26 mouse cellular contexts compared by ENCODE assay signal in genomic region chr2:131934243-131934642, GRCm38 (mm10). TPM values are rescaled to one million over a fixed set of nuclear protein-coding genes. Genes with fewer than 3 reads are reported as not detected.
"Had no signal": no experiment of that assay in that cellular context is flagged by ENCODE, and none has a peak within 500 bp of the region (broad histone marks: within the 10 kb centered on the region; RNA-seq: fewer than 3 reads in every experiment).

No protein-coding gene starts in this region.

- H3K4me1 ChIP-seq: limb, embryonic 10.5 days had no signal

- ATAC-seq: intestine, embryonic 16.5 days; lung, postnatal 0 days had no signal

- H3K9ac ChIP-seq: limb, embryonic 13.5 days; liver, embryonic 13.5 days; lung, embryonic 14.5 days; neural tube, embryonic 13.5 days; stomach, embryonic 15.5 days had no signal

- H3K4me3 ChIP-seq: limb, embryonic 10.5 days; limb, embryonic 13.5 days; liver, embryonic 13.5 days; myocyte; neural tube, embryonic 13.5 days; stomach, embryonic 15.5 days had no signal

- H3K27ac ChIP-seq: limb, embryonic 10.5 days; limb, embryonic 13.5 days; liver, embryonic 13.5 days; macrophage; neural tube, embryonic 13.5 days had no signal

- H3K9me3 ChIP-seq: limb, embryonic 10.5 days; limb, embryonic 13.5 days; liver, embryonic 13.5 days; neural tube, embryonic 13.5 days; stomach, embryonic 15.5 days had no signal

- H3K4me2 ChIP-seq: limb, embryonic 13.5 days; liver, embryonic 13.5 days; lung, embryonic 14.5 days; neural tube, embryonic 13.5 days; stomach, embryonic 15.5 days had no signal

- H3K36me3 ChIP-seq: stomach, embryonic 15.5 days had no signal

- H3K27me3 ChIP-seq: limb, embryonic 13.5 days; liver, embryonic 13.5 days; neural tube, embryonic 13.5 days; stomach, embryonic 15.5 days had no signal

- DNase-seq: kidney, postnatal 14 days; kidney, postnatal 4 days; liver; liver, embryonic 13.5 days; lung, embryonic 14.5 days; midbrain, embryonic 14.5 days; retina, postnatal 1 day; right cerebral cortex, postnatal 25 days; spleen, adult 18-20 months; thymus, postnatal 25 days had no signal

RNA-seq across cellular contexts. Expression of gene Prnd, which starts 16.4 kb away (rescaled TPM):
- total RNA-seq: layer of hippocampus, adult 18-20 months; left cerebral cortex, postnatal 25 days; megakaryocyte, adult 5-6 weeks; monocyte, adult 5-6 weeks had no signal
- polyA plus RNA-seq: macrophage, myocyte had no signal

RNA-seq across cellular contexts. Expression of gene Prn, which starts 24.5 kb away (rescaled TPM):
- total RNA-seq: layer of hippocampus, adult 18-20 months; layer of hippocampus, postnatal 25 days; megakaryocyte, adult 5-6 weeks; monocyte, adult 5-6 weeks; neutrophil, adult 5-6 weeks had no signal
- polyA plus RNA-seq: intestine, embryonic 16.5 days; limb, embryonic 10.5 days; limb, embryonic 13.5 days; liver, embryonic 13.5 days; liver, embryonic 16.5 days; lung, embryonic 14.5 days; lung, postnatal 0 days; macrophage; midbrain, embryonic 14.5 days; neural tube, embryonic 13.5 days; stomach, embryonic 15.5 days; thymus, postnatal 0 days had no signal
